Mouse (Mus musculus): ENCODE results near the gene Ap2a1. TPM values are rescaled to one million over a fixed set of nuclear protein-coding genes. Genes with fewer than 3 reads are reported as not detected.
"Not testable (repeated sequence)": the region's sequence is repeated elsewhere in the genome, so short reads cannot be mapped to it uniquely, and the experiment has no call there.

Ap2a1 gene
- polyA plus RNA-seq, 1 experiment: 323 TPM

DNA sequence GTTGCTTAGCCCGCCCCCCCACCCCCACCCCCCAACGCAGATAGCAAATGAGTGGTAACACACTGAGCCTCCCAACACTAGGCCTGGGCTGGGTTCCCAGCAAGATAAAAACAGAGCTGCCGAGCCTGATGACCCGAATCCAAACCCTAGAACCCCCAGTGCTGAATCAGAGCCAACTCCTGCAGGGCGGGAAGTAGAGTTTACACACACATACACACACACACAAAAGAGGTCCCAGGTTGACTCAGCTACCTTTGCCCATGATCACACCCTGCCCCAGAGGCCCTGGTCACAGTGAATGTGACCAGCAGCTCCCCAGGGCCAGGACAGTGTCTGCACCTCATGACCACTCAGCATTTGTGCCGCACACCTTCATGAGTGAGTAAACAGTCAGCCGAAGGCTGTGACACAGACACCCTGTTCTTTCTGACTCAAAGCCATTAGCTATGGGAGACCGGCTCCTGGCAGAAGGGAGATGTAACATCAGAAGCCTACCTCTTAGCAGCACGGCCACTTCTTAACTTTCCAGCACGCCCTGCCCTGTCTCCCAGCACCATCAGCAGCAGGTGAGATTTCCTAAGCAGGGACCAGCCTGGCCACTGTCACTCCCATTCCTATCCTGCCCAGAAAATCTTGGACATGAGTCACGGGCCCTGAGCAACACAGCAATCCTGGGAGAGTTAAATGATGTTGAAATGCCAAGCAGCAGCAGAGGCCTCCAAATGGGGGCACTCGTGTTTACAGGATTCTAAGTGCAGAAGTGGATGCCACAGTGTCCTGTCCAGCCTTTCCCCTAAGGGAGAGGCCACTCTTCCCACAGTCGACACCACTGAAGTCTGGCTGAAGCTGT lies 40.8 kb downstream of the Ap2a1 start:
- no peak overlapping the region for H3K27ac ChIP-seq (ENCODE audit: control insufficient read depth, insufficient read depth, low read depth, low read length)
- no peaks in the 10 kb centered on the region for H3K27me3 ChIP-seq (ENCODE audit: control insufficient read depth, insufficient read depth, low read length)
- no peak for TF ChIP-seq POLR2A (IDR thresholded peaks at IDR 0.05; ENCODE audit: control insufficient read depth, low read depth, low read length)
- no peak for TF ChIP-seq CTCF (IDR thresholded peaks at IDR 0.05; ENCODE audit: control insufficient read depth, insufficient read depth, insufficient replicate concordance, low read depth, low read length)
- peaks cover 6% of the 10 kb centered on the region for H3K4me1 ChIP-seq (ENCODE audit: control insufficient read depth, insufficient read depth, low read length)
- H3K36me3 ChIP-seq (ENCODE audit: control insufficient read depth, insufficient read depth, low read length): no peaks in the 10 kb centered on the region
- no peak overlapping the region for H3K4me3 ChIP-seq (ENCODE audit: control insufficient read depth, low read depth, low read length)

DNA sequence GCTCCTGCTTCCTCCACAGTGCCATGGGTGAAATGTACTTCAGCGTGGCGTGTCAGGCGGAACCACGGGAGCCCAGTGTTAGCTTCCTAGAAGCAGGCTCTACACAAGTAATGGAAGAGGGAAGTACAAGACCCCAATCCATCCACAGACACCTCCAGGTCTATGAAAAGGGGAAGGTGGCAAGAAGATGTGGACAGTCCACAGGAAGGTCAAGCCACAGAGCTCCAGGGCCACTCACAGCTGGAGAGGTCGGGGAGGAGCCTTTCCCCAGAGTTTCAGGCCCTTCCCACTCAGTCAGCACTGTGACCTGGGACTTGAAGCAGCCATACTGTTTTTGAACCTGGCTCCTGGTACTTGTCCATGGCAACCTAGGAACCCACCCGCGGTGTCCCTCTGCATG lies 42.3 kb downstream of the Ap2a1 start:
- Histone ChIP-seq H3K27ac (ENCODE audit: control insufficient read depth, insufficient read depth, low read depth, low read length) (no peak overlapping the region), H3K27me3 (ENCODE audit: control insufficient read depth, insufficient read depth, low read length) (no peaks in the 10 kb centered on the region), H3K36me3 (ENCODE audit: control insufficient read depth, insufficient read depth, low read length) (no peaks in the 10 kb centered on the region), H3K4me1 (ENCODE audit: control insufficient read depth, insufficient read depth, low read length) (peaks cover 3% of the 10 kb centered on the region), H3K4me3 (ENCODE audit: control insufficient read depth, low read depth, low read length) (no peak overlapping the region)
- TF ChIP-seq CTCF (IDR thresholded peaks at IDR 0.05; ENCODE audit: control insufficient read depth, insufficient read depth, insufficient replicate concordance, low read depth, low read length) (no peak), POLR2A (IDR thresholded peaks at IDR 0.05; ENCODE audit: control insufficient read depth, low read depth, low read length) (no peak)

DNA sequence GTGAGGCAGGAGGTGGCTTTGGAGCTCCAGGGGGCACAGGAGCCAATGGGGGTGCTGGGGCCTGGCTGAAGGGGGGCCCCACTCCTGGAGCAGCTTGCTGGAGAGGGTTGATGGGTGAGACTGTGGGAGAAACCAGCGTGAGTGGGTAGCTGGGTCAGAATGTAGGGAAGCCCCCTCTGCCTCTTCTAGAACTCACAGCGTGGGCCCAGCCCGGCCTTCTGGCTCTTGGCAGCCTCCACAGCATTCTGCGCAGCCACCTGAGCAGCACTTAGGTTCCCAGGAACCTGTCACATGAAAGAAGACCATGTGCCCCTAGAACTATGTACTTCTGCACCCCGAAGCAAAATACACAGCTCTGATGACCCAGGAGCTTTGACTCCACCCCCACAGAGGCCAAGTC lies 44.7 kb downstream of the Ap2a1 start:
- no peak overlapping the region for H3K27ac ChIP-seq (ENCODE audit: control insufficient read depth, insufficient read depth, low read depth, low read length)
- TF ChIP-seq CTCF (IDR thresholded peaks at IDR 0.05; ENCODE audit: control insufficient read depth, insufficient read depth, insufficient replicate concordance, low read depth, low read length) (no peak), POLR2A (IDR thresholded peaks at IDR 0.05; ENCODE audit: control insufficient read depth, low read depth, low read length) (no peak)
- H3K27me3 ChIP-seq (ENCODE audit: control insufficient read depth, insufficient read depth, low read length): no peaks in the 10 kb centered on the region
- H3K4me3 ChIP-seq (ENCODE audit: control insufficient read depth, low read depth, low read length): no peak overlapping the region
- no peaks in the 10 kb centered on the region; the same call in 1 of the 2 replicates for H3K36me3 ChIP-seq (ENCODE audit: control insufficient read depth, insufficient read depth, low read length)
- no peaks in the 10 kb centered on the region for H3K4me1 ChIP-seq (ENCODE audit: control insufficient read depth, insufficient read depth, low read length)

DNA sequence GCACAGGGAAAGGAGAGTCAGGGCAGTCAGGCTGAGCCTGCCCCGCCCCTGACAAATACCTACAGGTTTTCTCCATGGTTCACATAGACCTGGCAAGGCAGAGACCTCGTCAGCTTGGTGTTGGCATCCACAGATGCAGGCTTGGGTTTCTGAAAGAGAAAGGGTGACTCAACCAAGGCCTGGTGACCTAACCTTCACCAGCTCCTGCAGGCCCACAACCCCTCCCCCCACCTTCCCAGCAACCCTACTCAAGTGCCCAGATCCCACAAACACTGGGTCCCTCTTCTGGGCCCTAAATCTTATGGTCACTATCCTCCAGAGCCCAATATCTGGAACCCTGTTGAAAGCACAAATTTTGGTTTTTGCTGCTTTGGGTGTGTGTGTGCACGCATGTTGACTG lies 46.3 kb downstream of the Ap2a1 start:
- no peak overlapping the region for H3K4me3 ChIP-seq (ENCODE audit: control insufficient read depth, low read depth, low read length)
- TF ChIP-seq CTCF (IDR thresholded peaks at IDR 0.05; ENCODE audit: control insufficient read depth, insufficient read depth, insufficient replicate concordance, low read depth, low read length) (no peak), POLR2A (IDR thresholded peaks at IDR 0.05; ENCODE audit: control insufficient read depth, low read depth, low read length) (no peak)
- H3K4me1 ChIP-seq (ENCODE audit: control insufficient read depth, insufficient read depth, low read length): no peaks in the 10 kb centered on the region
- H3K27ac ChIP-seq (ENCODE audit: control insufficient read depth, insufficient read depth, low read depth, low read length): no peak overlapping the region
- H3K36me3 ChIP-seq (ENCODE audit: control insufficient read depth, insufficient read depth, low read length): no peaks in the 10 kb centered on the region; the same call in 1 of the 2 replicates
- no peaks in the 10 kb centered on the region for H3K27me3 ChIP-seq (ENCODE audit: control insufficient read depth, insufficient read depth, low read length)

DNA sequence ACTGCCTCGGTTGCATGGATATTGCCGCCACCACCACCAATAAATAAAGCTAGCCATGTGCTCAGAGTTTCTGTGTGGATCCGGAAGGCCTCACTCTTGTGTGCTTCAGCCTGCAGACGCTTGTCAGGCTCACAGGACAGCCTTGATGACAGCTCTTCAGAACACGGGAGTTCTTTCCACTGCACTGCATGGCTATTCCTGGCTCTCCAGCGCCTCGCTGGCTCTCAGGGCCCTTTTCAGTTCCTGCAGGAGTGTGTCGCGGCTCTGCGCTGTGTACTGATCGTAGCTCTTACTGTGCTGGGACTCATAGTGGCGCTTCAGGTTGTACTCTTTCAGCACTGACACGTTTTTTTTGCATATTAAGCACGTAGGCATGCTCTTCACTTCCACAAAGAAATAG lies 51.5 kb downstream of the Ap2a1 start:
- TF ChIP-seq POLR2A (IDR thresholded peaks at IDR 0.05; ENCODE audit: control insufficient read depth, low read depth, low read length) (no peak), CTCF (IDR thresholded peaks at IDR 0.05; ENCODE audit: control insufficient read depth, insufficient read depth, insufficient replicate concordance, low read depth, low read length) (no peak)
- Histone ChIP-seq H3K27me3 (ENCODE audit: control insufficient read depth, insufficient read depth, low read length) (no peaks in the 10 kb centered on the region), H3K4me3 (ENCODE audit: control insufficient read depth, low read depth, low read length) (no peak overlapping the region), H3K4me1 (ENCODE audit: control insufficient read depth, insufficient read depth, low read length) (peaks cover 2% of the 10 kb centered on the region; the same call in 1 of the 2 replicates), H3K27ac (ENCODE audit: control insufficient read depth, insufficient read depth, low read depth, low read length) (no peak overlapping the region), H3K36me3 (ENCODE audit: control insufficient read depth, insufficient read depth, low read length) (no peaks in the 10 kb centered on the region; the same call in 1 of the 2 replicates)

DNA sequence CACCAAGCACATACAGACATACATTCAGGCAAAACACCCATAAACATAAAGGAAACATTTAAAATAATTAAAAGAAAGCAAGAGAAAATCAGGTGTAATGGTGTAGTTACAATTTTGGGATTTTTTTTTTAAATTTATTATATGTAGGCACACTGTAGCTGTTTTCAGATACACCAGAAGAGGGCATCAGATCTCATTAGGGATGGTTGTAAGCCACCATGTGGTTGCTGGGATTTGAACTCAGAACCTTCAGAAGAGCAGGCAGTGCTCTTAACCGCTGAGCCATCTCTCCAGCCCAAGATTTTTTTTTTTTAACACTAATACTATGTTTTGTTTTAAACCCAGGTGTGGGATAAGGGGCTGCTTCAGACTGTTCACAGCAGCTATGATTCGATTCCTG lies 57.5 kb downstream of the Ap2a1 start:
- H3K27ac ChIP-seq (ENCODE audit: control insufficient read depth, insufficient read depth, low read depth, low read length); H3K36me3 ChIP-seq (ENCODE audit: control insufficient read depth, insufficient read depth, low read length); H3K4me3 ChIP-seq (ENCODE audit: control insufficient read depth, low read depth, low read length); H3K27me3 ChIP-seq (ENCODE audit: control insufficient read depth, insufficient read depth, low read length): not testable (repeated sequence)
- peaks cover 13% of the 10 kb centered on the region for H3K4me1 ChIP-seq (ENCODE audit: control insufficient read depth, insufficient read depth, low read length)

DNA sequence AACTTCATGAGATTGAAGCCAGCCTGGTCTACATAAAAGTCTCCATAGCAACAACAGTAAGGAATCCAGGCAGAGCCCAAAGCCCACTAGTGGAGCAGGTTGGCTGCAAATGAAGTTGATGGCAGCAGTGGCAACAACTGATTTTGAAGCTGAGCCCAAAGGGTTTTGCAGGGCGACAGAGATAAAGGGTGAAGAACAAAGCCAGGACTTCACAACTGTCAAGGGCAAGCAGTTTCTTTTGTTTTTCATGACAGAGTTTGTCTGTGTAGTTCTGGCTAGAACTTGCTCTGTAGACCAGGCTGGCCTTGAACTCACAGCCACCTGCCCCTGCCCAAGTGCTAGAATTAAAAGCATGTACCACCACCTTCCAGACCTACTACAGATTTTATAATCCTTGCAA lies 58.1 kb downstream of the Ap2a1 start:
- Histone ChIP-seq H3K36me3 (ENCODE audit: control insufficient read depth, insufficient read depth, low read length) (no peaks in the 10 kb centered on the region), H3K27me3 (ENCODE audit: control insufficient read depth, insufficient read depth, low read length) (no peaks in the 10 kb centered on the region), H3K27ac (ENCODE audit: control insufficient read depth, insufficient read depth, low read depth, low read length) (peak overlapping the region; percentile 21; the same call in 1 of the 2 replicates), H3K4me3 (ENCODE audit: control insufficient read depth, low read depth, low read length) (no peak overlapping the region), H3K4me1 (ENCODE audit: control insufficient read depth, insufficient read depth, low read length) (peaks cover 16% of the 10 kb centered on the region)
- no peak for TF ChIP-seq POLR2A (IDR thresholded peaks at IDR 0.05; ENCODE audit: control insufficient read depth, low read depth, low read length)

Data from testis, adult 2 months (tissue).